Mouse (Mus musculus): ENCODE measurements around the gene Papln. TPM values are rescaled to one million over a fixed set of nuclear protein-coding genes. Genes with fewer than 3 reads are reported as not detected.

Gene Papln
- polyA plus RNA-seq, 1 experiment from 2014 or later, result 0.10 TPM

Other genes starting within 250 kb of the Papln start
- 34.7 and 37.2 TPM in 2 replicates for gene Dcaf4, start 243.2 kb upstream of the Papln start, polyA plus RNA-seq (2015; fragmentation: Nextera tagmentation; extraction: Ambion mirVana)
- gene Zfyve1, start 166.4 kb upstream of the Papln start, polyA plus RNA-seq (2015; fragmentation: Nextera tagmentation; extraction: Ambion mirVana), result 30.1 and 30.8 TPM in 2 replicates
- gene Rbm25, start 132.4 kb upstream of the Papln start, polyA plus RNA-seq (2015; fragmentation: Nextera tagmentation; extraction: Ambion mirVana), result 329 and 335 TPM in 2 replicates
- gene Psen1, start 75.5 kb upstream of the Papln start, polyA plus RNA-seq (2015; fragmentation: Nextera tagmentation; extraction: Ambion mirVana), result 56.5 and 60.5 TPM in 2 replicates
- 23.2 and 26.2 TPM in 2 replicates for gene Numb, start 158.3 kb downstream of the Papln start, polyA plus RNA-seq (2015; fragmentation: Nextera tagmentation; extraction: Ambion mirVana)
- gene Riox1, start 187.0 kb downstream of the Papln start, polyA plus RNA-seq (2015; fragmentation: Nextera tagmentation; extraction: Ambion mirVana), result 8.6 and 9.4 TPM in 2 replicates
- gene Heatr4, start 221.2 kb downstream of the Papln start, polyA plus RNA-seq (2015; fragmentation: Nextera tagmentation; extraction: Ambion mirVana), result 0.05 TPM in 1 of 2 replicates, not detected in the other
- 9.9 and 11.1 TPM in 2 replicates for gene Acot2, start 224.2 kb downstream of the Papln start, polyA plus RNA-seq (2015; fragmentation: Nextera tagmentation; extraction: Ambion mirVana)
- gene Acot1, start 245.9 kb downstream of the Papln start, polyA plus RNA-seq (2015; fragmentation: Nextera tagmentation; extraction: Ambion mirVana), result 54.0 and 56.5 TPM in 2 replicates

All from forebrain, embryonic 13.5 days (tissue).